Mouse (Mus musculus) C2C12 (cell line): Measurements from ENCODE around the gene Stat5a. TPM values are rescaled to one million over a fixed set of nuclear protein-coding genes. Genes with fewer than 3 reads are reported as not detected.

Experiments
- H3K27me3 ChIP-seq: one replicate; pipeline ENCODE4 v1.6.1; 2011; ENCODE audit not compliant: control insufficient read depth, insufficient read depth, insufficient read length
- H3K36me3 ChIP-seq: one replicate; pipeline ENCODE4 v1.6.1; 2011; ENCODE audit not compliant: control insufficient read depth, insufficient read depth
- H3K4me3 ChIP-seq: one replicate; pipeline ENCODE4 v1.5.1; 2011; ENCODE audit warnings: mild to moderate bottlenecking, control low read depth; ENCODE audit not compliant: poor library complexity, insufficient read depth, severe bottlenecking
- H3K79me2 ChIP-seq: one replicate; pipeline ENCODE4 v1.6.1; 2011; ENCODE audit not compliant: control insufficient read depth, insufficient read depth
- H3K79me3 ChIP-seq: one replicate; pipeline ENCODE4 v1.6.1; 2011; ENCODE audit warnings: low read depth, control low read depth
- H3ac ChIP-seq: one replicate; pipeline ENCODE3; 2011; ENCODE audit warnings: low read depth; ENCODE audit not compliant: control insufficient read depth, insufficient read length
- CEBPB ChIP-seq: IDR thresholded peaks from one replicate; pipeline ENCODE4 v1.6.1; 2011; ENCODE audit warnings: low read depth, mild to moderate bottlenecking, control low read depth, moderate library complexity
- CTCF ChIP-seq: IDR thresholded peaks from one replicate; pipeline ENCODE4 v1.5.1; 2011; ENCODE audit not compliant: control insufficient read depth, insufficient read depth, insufficient read length
- FOSL1 ChIP-seq: IDR thresholded peaks from one replicate; pipeline ENCODE4 v1.8.0; 2011; ENCODE audit warnings: mild to moderate bottlenecking, low read length; ENCODE audit not compliant: poor library complexity, insufficient read depth, severe bottlenecking
- MAX ChIP-seq: IDR thresholded peaks from one replicate; pipeline ENCODE4 v1.6.1; 2011; ENCODE audit warnings: mild to moderate bottlenecking, control low read depth
- MYOD1 ChIP-seq: IDR thresholded peaks from one replicate; pipeline ENCODE4 v1.6.1; 2011; ENCODE audit warnings: low read depth; ENCODE audit not compliant: control insufficient read depth, insufficient read length
- MYOG ChIP-seq: IDR thresholded peaks from one replicate; pipeline ENCODE4 v1.6.1; 2011; ENCODE audit not compliant: control insufficient read depth, insufficient read length; ENCODE audit errors: extremely low read depth
- USF1 ChIP-seq: IDR thresholded peaks from one replicate; pipeline ENCODE4 v1.6.1; 2011; ENCODE audit warnings: low read depth, mild to moderate bottlenecking, control low read depth, moderate library complexity
- long read RNA-seq, 2 experiments: library from polyadenylated mRNA; unstranded; transcript quantifications; one replicate each; pipeline ENCODE4 v2.0.0; 2019 to 2020
- polyA plus RNA-seq: library from polyadenylated mRNA; unstranded; fragments of >200 nt; fragmentation: generic; extraction: Trizol; gene quantifications from one replicate; pipeline ENCODE4 v1.2.1, GENCODE M21; 2012; ENCODE audit warnings: missing spikeins

Stat5a gene
- 13.3 TPM for polyA plus RNA-seq
- long read RNA-seq, experiment 1, partial matches to known transcripts = 5 of 9 reads
- long read RNA-seq, experiment 1, other reads (novel, unspliced or antisense) = 2 of 9 reads
- long read RNA-seq, experiment 2, transcript Stat5a-203 (18 exons, 3,605 nt) = major isoform, 20 of 148 reads
- long read RNA-seq, experiment 2, transcript Stat5a-201 (20 exons, 3,888 nt) = minor isoform, 13 of 148 reads
- long read RNA-seq, experiment 2, partial matches to known transcripts = 98 of 148 reads
- long read RNA-seq, experiment 2, other reads (novel, unspliced or antisense) = 16 of 148 reads

DNA sequence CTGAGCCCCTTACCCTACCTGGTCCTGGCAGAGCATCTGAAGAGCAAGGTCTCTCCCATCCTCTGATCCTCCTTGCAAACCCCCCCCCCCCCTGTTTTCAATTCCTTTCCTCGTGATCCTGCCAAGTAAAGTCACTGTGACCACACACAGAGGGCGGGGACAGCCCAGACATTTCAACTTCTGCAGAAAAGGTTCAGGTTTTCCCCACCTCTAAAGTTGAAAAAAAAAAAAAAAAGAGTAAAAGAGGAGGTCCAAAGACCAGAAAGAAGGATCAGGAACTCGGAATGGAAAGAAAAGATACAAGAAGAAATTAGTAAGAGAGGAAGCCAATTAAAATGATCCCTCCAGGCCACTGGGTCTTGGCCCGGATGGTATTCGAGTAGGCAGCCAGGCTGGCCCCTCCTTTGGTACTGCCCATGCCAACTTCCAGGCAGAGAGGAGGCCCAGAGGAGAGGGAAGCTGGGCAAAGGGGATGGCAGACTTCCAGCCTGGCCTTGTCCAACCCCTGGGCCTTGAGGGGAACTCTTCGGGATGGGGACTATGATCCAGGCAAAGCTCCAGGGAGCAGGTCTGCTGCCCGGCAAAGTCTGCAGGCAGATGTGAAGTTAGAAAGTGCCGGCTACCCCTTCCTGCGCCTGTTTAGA is at the start of gene Stat5a:
Gene Stat5a (plus strand): TSS at position 417 of the 644 bp plus-strand sequence.
- Histone ChIP-seq H3K36me3 (no peaks in the 10 kb centered on the region), H3K4me3 (peak within 1 kb of the TSS; percentile 26), H3K79me3 (no peaks in the 10 kb centered on the region), H3K27me3 (peaks cover 16% of the 10 kb centered on the region), H3K79me2 (no peaks in the 10 kb centered on the region), H3ac (peak within 1 kb of the TSS; percentile 37)
- no peak for TF ChIP-seq MAX
- no peak for TF ChIP-seq USF1
- no peak for TF ChIP-seq CEBPB
- TF ChIP-seq CTCF = no peak
- no peak for TF ChIP-seq FOSL1
- no peak for TF ChIP-seq MYOG
- TF ChIP-seq MYOD1 = no peak

DNA sequence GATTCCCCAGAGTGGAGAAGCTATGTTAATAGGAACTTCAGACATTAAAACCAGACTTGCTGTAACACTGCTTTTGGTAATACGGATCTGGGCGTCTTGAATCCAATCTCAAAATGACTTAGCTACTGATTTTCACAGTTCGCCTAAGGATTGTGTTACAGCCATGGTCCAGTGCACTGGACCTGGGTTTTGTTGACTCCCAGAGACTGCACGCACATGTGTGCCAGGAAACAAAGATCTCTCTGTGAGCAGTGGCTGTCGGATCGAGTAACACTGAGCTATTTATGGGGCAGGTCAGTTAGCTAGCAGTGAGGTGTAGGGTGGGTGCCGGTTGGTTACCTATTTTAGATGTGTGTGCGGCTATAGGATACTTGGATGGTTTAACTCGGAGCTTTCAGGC is 48.6 kb upstream of the Stat5a start:
- no peaks in the 10 kb centered on the region for H3K79me3 ChIP-seq
- no peaks in the 10 kb centered on the region for H3K36me3 ChIP-seq
- no peak overlapping the region for H3ac ChIP-seq
- H3K27me3 ChIP-seq = peaks cover 3% of the 10 kb centered on the region
- no peaks in the 10 kb centered on the region for H3K79me2 ChIP-seq
- no peak overlapping the region for H3K4me3 ChIP-seq
- TF ChIP-seq CTCF (no peak), USF1 (no peak), MYOG (no peak), CEBPB (no peak), MAX (no peak)

DNA sequence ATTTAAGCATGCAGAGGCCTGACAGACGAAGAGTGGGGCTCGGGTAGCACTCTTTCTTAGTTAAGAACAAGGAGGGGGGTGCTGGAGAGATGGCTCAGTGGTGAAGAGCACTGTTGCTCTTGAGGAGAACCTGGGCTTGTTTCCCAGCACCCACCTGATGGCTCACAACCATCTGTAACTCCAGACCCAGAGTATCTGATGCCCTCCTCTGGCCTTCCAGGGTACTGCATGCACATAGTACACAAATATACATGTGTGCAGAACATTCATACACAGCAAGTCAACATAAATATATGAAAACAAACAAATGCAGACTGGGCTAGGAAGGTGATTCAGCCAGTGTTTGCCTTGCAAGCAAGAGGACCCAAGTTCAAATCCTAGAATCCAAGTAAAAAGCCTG is 48.0 kb upstream of the Stat5a start:
- H3K79me3 ChIP-seq = no peaks in the 10 kb centered on the region
- H3K79me2 ChIP-seq = no peaks in the 10 kb centered on the region
- H3K36me3 ChIP-seq = no peaks in the 10 kb centered on the region
- no peak overlapping the region for H3ac ChIP-seq
- no peak overlapping the region for H3K4me3 ChIP-seq
- peaks cover 3% of the 10 kb centered on the region for H3K27me3 ChIP-seq
- TF ChIP-seq CEBPB = no peak
- no peak for TF ChIP-seq FOSL1
- TF ChIP-seq MYOD1 = no peak

DNA sequence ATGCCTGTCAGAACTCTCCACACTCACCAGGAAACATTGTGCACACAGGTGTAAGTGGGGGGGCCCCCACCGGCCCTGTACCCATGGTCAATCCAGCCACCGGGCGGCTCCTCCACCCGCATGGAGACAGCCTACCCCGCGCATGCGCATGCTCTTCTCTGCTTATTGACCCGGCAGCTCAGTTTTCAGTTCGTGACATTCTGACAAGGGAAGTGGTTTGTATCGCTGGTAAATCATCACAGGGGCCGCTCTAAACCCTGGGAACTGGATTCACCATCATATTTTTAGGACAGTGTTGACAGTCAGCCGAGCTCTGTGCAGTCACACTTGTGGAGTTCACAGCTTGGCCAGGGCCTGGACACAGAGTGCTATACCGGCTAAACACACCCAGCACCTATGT is 44.7 kb upstream of the Stat5a start:
- no peak for TF ChIP-seq CEBPB
- TF ChIP-seq CTCF = no peak
- TF ChIP-seq MAX = no peak
- no peak for TF ChIP-seq MYOG
- TF ChIP-seq USF1 = no peak
- no peak for TF ChIP-seq FOSL1
- no peak for TF ChIP-seq MYOD1
- H3K79me3 ChIP-seq = no peaks in the 10 kb centered on the region
- H3K79me2 ChIP-seq = no peaks in the 10 kb centered on the region
- peaks cover 3% of the 10 kb centered on the region for H3K27me3 ChIP-seq
- H3K36me3 ChIP-seq = no peaks in the 10 kb centered on the region
- H3K4me3 ChIP-seq = no peak overlapping the region
- H3ac ChIP-seq = no peak overlapping the region

DNA sequence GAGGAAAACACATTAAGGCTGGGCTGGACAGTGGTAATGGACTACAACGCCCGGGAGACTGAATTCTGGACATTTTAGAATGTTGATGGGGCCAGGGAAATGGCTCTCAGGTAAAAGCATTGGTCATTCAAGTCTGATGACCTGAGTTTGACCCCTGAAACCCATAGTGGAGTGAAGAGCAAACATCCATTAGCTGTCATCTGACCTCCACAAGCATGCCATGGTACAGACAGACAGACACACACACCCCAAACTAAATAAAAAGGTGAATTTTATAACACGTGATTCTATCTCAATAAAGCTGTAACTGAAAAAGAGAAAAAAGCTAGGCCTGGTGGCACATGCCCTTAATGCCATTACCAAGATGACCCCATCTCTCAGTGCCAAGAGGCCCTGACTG is 42.8 kb upstream of the Stat5a start:
- H3K27me3 ChIP-seq = peaks cover 3% of the 10 kb centered on the region
- H3K79me3 ChIP-seq = no peaks in the 10 kb centered on the region
- H3K36me3 ChIP-seq = no peaks in the 10 kb centered on the region
- no peaks in the 10 kb centered on the region for H3K79me2 ChIP-seq
- TF ChIP-seq MYOG = no peak
- TF ChIP-seq MAX = no peak
- TF ChIP-seq USF1 = no peak
- no peak for TF ChIP-seq CEBPB
- TF ChIP-seq CTCF = no peak
- TF ChIP-seq MYOD1 = no peak
- no peak for TF ChIP-seq FOSL1
- H3K4me3 ChIP-seq = no peak overlapping the region
- H3ac ChIP-seq = no peak overlapping the region

DNA sequence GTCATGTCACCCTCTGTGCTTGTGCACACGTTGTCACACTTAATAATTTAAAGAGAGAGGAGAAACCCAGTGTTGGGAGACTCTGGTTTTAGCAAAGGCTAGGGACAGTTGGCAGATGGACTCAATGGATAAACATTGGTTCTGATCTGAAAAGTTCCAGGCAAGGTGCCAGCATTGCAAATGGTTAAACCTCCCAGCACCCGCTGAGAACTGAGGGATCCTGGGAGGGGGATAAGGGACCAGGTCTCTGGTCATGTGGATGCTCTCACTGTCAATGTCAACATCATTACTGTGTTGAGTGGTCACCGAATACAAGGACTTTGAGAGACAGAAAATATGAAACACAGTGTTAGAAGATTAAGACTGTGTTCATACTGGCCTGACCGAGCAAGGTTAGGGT is 42.4 kb upstream of the Stat5a start:
- Histone ChIP-seq H3ac (no peak overlapping the region), H3K79me3 (no peaks in the 10 kb centered on the region), H3K27me3 (peaks cover 3% of the 10 kb centered on the region), H3K4me3 (no peak overlapping the region), H3K36me3 (no peaks in the 10 kb centered on the region), H3K79me2 (no peaks in the 10 kb centered on the region)
- TF ChIP-seq CTCF = no peak
- TF ChIP-seq MYOD1 = no peak
- TF ChIP-seq CEBPB = no peak
- TF ChIP-seq USF1 = no peak
- TF ChIP-seq FOSL1 = no peak
